Mouse (Mus musculus): ENCODE measurements around the gene Mfrp. TPM values are rescaled to one million over a fixed set of nuclear protein-coding genes. Genes with fewer than 3 reads are reported as not detected.

The Mfrp gene
- polyA plus RNA-seq, 1 experiment from 2014 or later = not detected

DNA sequence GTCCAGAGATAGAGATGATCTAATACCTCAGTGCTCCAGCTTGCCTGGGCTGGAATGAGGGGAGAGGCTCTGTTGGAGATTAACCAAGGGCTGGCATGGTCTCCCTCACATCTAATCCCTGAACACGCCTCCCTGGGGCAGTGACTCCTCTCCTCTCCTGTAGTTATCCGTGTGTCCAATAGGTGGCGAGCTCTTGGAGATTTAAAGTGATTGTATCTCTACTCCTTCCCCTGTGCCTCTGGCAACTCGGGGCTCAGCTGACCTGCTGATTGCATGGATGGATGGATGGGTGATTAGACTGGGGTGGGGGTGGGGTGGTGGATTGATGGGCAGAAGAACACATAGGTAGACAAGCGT is 24.8 kb upstream of the Mfrp start:
- ATAC-seq (ENCODE audit: low read depth) = no peak

DNA sequence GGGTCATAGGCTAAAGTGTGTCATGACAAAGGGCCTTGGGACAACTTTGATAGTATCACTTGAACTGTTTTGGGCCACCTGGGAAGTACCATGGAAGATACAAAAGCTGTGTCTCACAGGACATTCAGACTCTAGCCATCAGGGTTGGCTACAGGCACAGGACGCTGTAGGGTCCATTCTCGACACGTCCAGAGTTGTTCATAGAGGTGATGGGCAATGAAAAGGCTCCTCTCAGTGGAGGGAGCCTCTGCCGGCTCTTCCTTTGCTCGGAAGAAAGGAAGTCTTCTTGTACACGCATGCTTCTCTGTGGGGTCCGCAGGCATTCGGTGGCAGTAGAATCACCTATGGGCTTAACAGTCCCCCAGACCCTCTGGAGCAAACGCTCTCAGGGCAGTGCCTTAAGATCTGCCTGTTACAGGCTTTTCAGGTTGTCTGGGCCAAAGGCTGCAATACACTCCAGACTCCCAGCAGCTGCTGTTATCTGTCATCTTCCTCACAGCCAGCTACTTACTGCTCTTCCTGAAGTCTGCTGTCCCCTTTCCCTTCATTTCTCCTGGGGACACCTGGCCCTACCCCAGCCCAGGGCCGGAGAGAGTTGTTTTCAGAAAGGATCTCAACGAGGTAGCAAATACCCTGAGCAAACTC is 24.1 kb upstream of the Mfrp start:
- 85% methylated on average over 11 of the region's 11 CpGs for WGBS
- H3K4me1 ChIP-seq (ENCODE audit: control insufficient read depth, insufficient read depth, low read length) = peaks cover 7% of the 10 kb centered on the region; the same call in 1 of the 2 replicates
- H3K9me3 ChIP-seq (ENCODE audit: control insufficient read depth, low read length) = no peaks in the 10 kb centered on the region
- no peaks in the 10 kb centered on the region for H3K27me3 ChIP-seq (ENCODE audit: control insufficient read depth, insufficient read depth, low read length)
- no peak overlapping the region for H3K4me2 ChIP-seq (ENCODE audit: low read depth, low read length)
- H3K36me3 ChIP-seq (ENCODE audit: control insufficient read depth, insufficient read depth, low read length) = no peaks in the 10 kb centered on the region
- no peak overlapping the region for H3K27ac ChIP-seq (ENCODE audit: low read depth, low read length)
- no peak overlapping the region for H3K4me3 ChIP-seq (ENCODE audit: low read depth, low read length)
- no peak for ATAC-seq (ENCODE audit: low read depth)
- H3K9ac ChIP-seq (replicated peaks; ENCODE audit: low read depth, low read length) = no peak overlapping the region

More for the DNA sequence above, 24.8 kb upstream of the Mfrp start:
- Histone ChIP-seq H3K4me1 (ENCODE audit: control insufficient read depth, insufficient read depth, low read length) (peaks cover 7% of the 10 kb centered on the region; the same call in 1 of the 2 replicates), H3K4me3 (ENCODE audit: low read depth, low read length) (no peak overlapping the region), H3K9me3 (ENCODE audit: control insufficient read depth, low read length) (no peaks in the 10 kb centered on the region), H3K27me3 (ENCODE audit: control insufficient read depth, insufficient read depth, low read length) (no peaks in the 10 kb centered on the region), H3K36me3 (ENCODE audit: control insufficient read depth, insufficient read depth, low read length) (no peaks in the 10 kb centered on the region), H3K27ac (ENCODE audit: low read depth, low read length) (no peak overlapping the region), H3K9ac (replicated peaks; ENCODE audit: low read depth, low read length) (no peak overlapping the region), H3K4me2 (ENCODE audit: low read depth, low read length) (no peak overlapping the region)
- 19% methylated on average over 5 of the region's 5 CpGs for WGBS

DNA sequence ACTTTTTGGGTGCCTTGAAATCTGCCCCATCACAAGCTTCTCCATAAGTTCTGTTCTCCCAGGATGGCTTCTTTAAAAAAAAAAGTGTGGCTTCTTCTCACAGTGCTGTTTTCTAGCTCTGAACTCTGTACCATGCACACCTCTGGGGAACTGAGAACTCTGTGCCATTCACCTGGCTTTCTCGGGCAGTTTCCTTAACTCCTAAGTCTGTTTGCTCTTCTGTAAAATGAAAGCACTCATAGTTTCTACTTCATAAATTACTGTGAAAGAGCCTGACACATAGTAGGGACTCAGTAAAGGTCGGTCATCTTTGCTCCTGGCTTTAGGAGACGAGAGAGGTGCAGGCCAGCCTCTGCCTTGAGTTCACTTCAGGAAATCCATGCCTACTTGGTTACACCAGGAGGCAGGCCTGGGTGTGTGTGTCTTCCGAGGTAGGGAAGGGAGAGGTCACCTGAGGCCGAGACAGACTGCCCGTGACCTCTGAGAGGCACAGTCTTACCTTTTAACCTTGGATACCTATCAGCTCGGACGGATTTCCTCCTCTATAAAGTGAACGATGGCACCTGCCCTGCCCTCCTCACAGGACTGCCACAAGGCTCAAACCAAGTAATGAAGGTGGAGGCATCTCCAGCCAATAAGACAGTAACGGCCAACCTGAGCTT is 23.3 kb upstream of the Mfrp start:
- H3K4me3 ChIP-seq (ENCODE audit: low read depth, low read length) = no peak overlapping the region
- H3K36me3 ChIP-seq (ENCODE audit: control insufficient read depth, insufficient read depth, low read length) = no peaks in the 10 kb centered on the region
- H3K4me1 ChIP-seq (ENCODE audit: control insufficient read depth, insufficient read depth, low read length) = peaks cover 7% of the 10 kb centered on the region; the same call in 1 of the 2 replicates
- H3K9me3 ChIP-seq (ENCODE audit: control insufficient read depth, low read length) = no peaks in the 10 kb centered on the region
- no peak overlapping the region for H3K9ac ChIP-seq (replicated peaks; ENCODE audit: low read depth, low read length)
- no peaks in the 10 kb centered on the region; the same call in 1 of the 2 replicates for H3K27me3 ChIP-seq (ENCODE audit: control insufficient read depth, insufficient read depth, low read length)
- ATAC-seq (ENCODE audit: low read depth) = no peak
- no peak overlapping the region for H3K4me2 ChIP-seq (ENCODE audit: low read depth, low read length)
- no peak overlapping the region for H3K27ac ChIP-seq (ENCODE audit: low read depth, low read length)
- 85% methylated on average over 10 of the region's 10 CpGs for WGBS

GRCm38 (mm10) chr9:44078955-44079756 is 22.4 kb upstream of the Mfrp start:
- Histone ChIP-seq H3K9me3 (ENCODE audit: control insufficient read depth, low read length) (no peaks in the 10 kb centered on the region), H3K27me3 (ENCODE audit: control insufficient read depth, insufficient read depth, low read length) (no peaks in the 10 kb centered on the region; the same call in 1 of the 2 replicates), H3K9ac (replicated peaks; ENCODE audit: low read depth, low read length) (no peak overlapping the region), H3K4me3 (ENCODE audit: low read depth, low read length) (no peak overlapping the region), H3K36me3 (ENCODE audit: control insufficient read depth, insufficient read depth, low read length) (no peaks in the 10 kb centered on the region), H3K4me1 (ENCODE audit: control insufficient read depth, insufficient read depth, low read length) (peaks cover 12% of the 10 kb centered on the region; the same call in 1 of the 2 replicates), H3K27ac (ENCODE audit: low read depth, low read length) (no peak overlapping the region), H3K4me2 (ENCODE audit: low read depth, low read length) (no peak overlapping the region)
- peak; percentile 61; the same call in 1 of the 2 replicates for ATAC-seq (ENCODE audit: low read depth)
- WGBS = 43% methylated on average over 16 of the region's 16 CpGs

- Histone ChIP-seq H3K4me3 (ENCODE audit: low read depth, low read length) (no peak overlapping the region), H3K9me3 (ENCODE audit: control insufficient read depth, low read length) (no peaks in the 10 kb centered on the region), H3K36me3 (ENCODE audit: control insufficient read depth, insufficient read depth, low read length) (no peaks in the 10 kb centered on the region), H3K4me2 (ENCODE audit: low read depth, low read length) (no peak overlapping the region), H3K9ac (replicated peaks; ENCODE audit: low read depth, low read length) (no peak overlapping the region), H3K4me1 (ENCODE audit: control insufficient read depth, insufficient read depth, low read length) (peaks cover 14% of the 10 kb centered on the region; the same call in 1 of the 2 replicates), H3K27ac (ENCODE audit: low read depth, low read length) (no peak overlapping the region), H3K27me3 (ENCODE audit: control insufficient read depth, insufficient read depth, low read length) (no peaks in the 10 kb centered on the region; the same call in 1 of the 2 replicates)
- 77% methylated on average over 10 of the region's 10 CpGs for WGBS
- ATAC-seq (ENCODE audit: low read depth) = no peak
Measured at GRCm38 (mm10) chr9:44079997-44080780, 21.3 kb upstream of the Mfrp start.

- no peaks in the 10 kb centered on the region for H3K9me3 ChIP-seq (ENCODE audit: control insufficient read depth, low read length)
- no peak overlapping the region for H3K4me3 ChIP-seq (ENCODE audit: low read depth, low read length)
- no peaks in the 10 kb centered on the region; the same call in 1 of the 2 replicates for H3K27me3 ChIP-seq (ENCODE audit: control insufficient read depth, insufficient read depth, low read length)
- 66% methylated on average over 5 of the region's 5 CpGs for WGBS
- peaks cover 14% of the 10 kb centered on the region; the same call in 1 of the 2 replicates for H3K4me1 ChIP-seq (ENCODE audit: control insufficient read depth, insufficient read depth, low read length)
- ATAC-seq (ENCODE audit: low read depth) = no peak
- H3K27ac ChIP-seq (ENCODE audit: low read depth, low read length) = no peak overlapping the region
- H3K4me2 ChIP-seq (ENCODE audit: low read depth, low read length) = no peak overlapping the region
- no peak overlapping the region for H3K9ac ChIP-seq (replicated peaks; ENCODE audit: low read depth, low read length)
- H3K36me3 ChIP-seq (ENCODE audit: control insufficient read depth, insufficient read depth, low read length) = no peaks in the 10 kb centered on the region
Measured at GRCm38 (mm10) chr9:44080953-44081352, 20.6 kb upstream of the Mfrp start.

GRCm38 (mm10) chr9:44081581-44081980 is 19.9 kb upstream of the Mfrp start:
- WGBS = 62% methylated on average over 5 of the region's 5 CpGs
- Histone ChIP-seq H3K9ac (replicated peaks; ENCODE audit: low read depth, low read length) (no peak overlapping the region), H3K4me3 (ENCODE audit: low read depth, low read length) (no peak overlapping the region), H3K27ac (ENCODE audit: low read depth, low read length) (no peak overlapping the region), H3K4me1 (ENCODE audit: control insufficient read depth, insufficient read depth, low read length) (peaks cover 14% of the 10 kb centered on the region; the same call in 1 of the 2 replicates), H3K36me3 (ENCODE audit: control insufficient read depth, insufficient read depth, low read length) (no peaks in the 10 kb centered on the region), H3K9me3 (ENCODE audit: control insufficient read depth, low read length) (no peaks in the 10 kb centered on the region), H3K27me3 (ENCODE audit: control insufficient read depth, insufficient read depth, low read length) (no peaks in the 10 kb centered on the region; the same call in 1 of the 2 replicates), H3K4me2 (ENCODE audit: low read depth, low read length) (no peak overlapping the region)
- no peak for ATAC-seq (ENCODE audit: low read depth)

- ATAC-seq (ENCODE audit: low read depth) = no peak
- Histone ChIP-seq H3K4me3 (ENCODE audit: low read depth, low read length) (no peak overlapping the region), H3K9me3 (ENCODE audit: control insufficient read depth, low read length) (no peaks in the 10 kb centered on the region), H3K4me1 (ENCODE audit: control insufficient read depth, insufficient read depth, low read length) (peaks cover 14% of the 10 kb centered on the region; the same call in 1 of the 2 replicates), H3K9ac (replicated peaks; ENCODE audit: low read depth, low read length) (no peak overlapping the region), H3K4me2 (ENCODE audit: low read depth, low read length) (no peak overlapping the region), H3K36me3 (ENCODE audit: control insufficient read depth, insufficient read depth, low read length) (no peaks in the 10 kb centered on the region), H3K27me3 (ENCODE audit: control insufficient read depth, insufficient read depth, low read length) (no peaks in the 10 kb centered on the region; the same call in 1 of the 2 replicates), H3K27ac (ENCODE audit: low read depth, low read length) (no peak overlapping the region)
- 87% methylated on average over 5 of the region's 5 CpGs for WGBS
Measured at GRCm38 (mm10) chr9:44082266-44082665, 19.3 kb upstream of the Mfrp start.
